Mouse (Mus musculus) effector memory CD4-positive, alpha-beta T cell, adult 5 months (primary cell): Measurements from ENCODE around the gene Gm4312. TPM values are rescaled to one million over a fixed set of nuclear protein-coding genes. Genes with fewer than 3 reads are reported as not detected.

Experiments used
- polyA plus RNA-seq: library from polyadenylated mRNA; unstranded; fragments of 100-300 nt; shearing (Covaris generic); gene quantifications from one replicate; pipeline ENCODE4 v1.2.1, GENCODE M21; 2017

Gene Gm4312
- polyA plus RNA-seq = not detected

GRCm38 (mm10) chr10:100382460-100382859 lies at the start of gene Gm4312:
Gm4312 (minus strand) TSS chr10:100382560.

GRCm38 (mm10) chr10:100361038-100361437 lies 21.3 kb downstream of the Gm4312 start, which contains the start of gene Gm4307:
Gm4307 (plus strand) TSS chr10:100361338.

GRCm38 (mm10) chr10:100350793-100351192 lies 31.6 kb downstream of the Gm4312 start, which contains the start of gene Gm4305:
Gm4305 (plus strand) TSS chr10:100351093.

GRCm38 (mm10) chr10:100345672-100346071 lies 36.7 kb downstream of the Gm4312 start, which contains the start of gene Gm4303:
Gm4303 (plus strand) TSS chr10:100345972.

GRCm38 (mm10) chr10:100340536-100340935 lies 41.8 kb downstream of the Gm4312 start, which contains the start of gene Gm4302:
Gm4302 (plus strand) TSS chr10:100340836.

GRCm38 (mm10) chr10:100335376-100335775 lies 47.0 kb downstream of the Gm4312 start, which contains the start of gene Gm4301:
Gm4301 (plus strand) TSS chr10:100335676.

Other genes starting within 250 kb of the Gm4312 start
- not detected for gene Gm4301, start 46.9 kb downstream of the Gm4312 start, polyA plus RNA-seq
- not detected for gene Gm4302, start 41.7 kb downstream of the Gm4312 start, polyA plus RNA-seq
- not detected for gene Gm4303, start 36.6 kb downstream of the Gm4312 start, polyA plus RNA-seq
- gene Gm4305, start 31.5 kb downstream of the Gm4312 start, polyA plus RNA-seq = not detected
- gene Gm4307, start 21.2 kb downstream of the Gm4312 start, polyA plus RNA-seq = not detected
- gene Tmtc3, start 104.8 kb upstream of the Gm4312 start, polyA plus RNA-seq = 1.3 TPM
- 3.8 TPM for gene Cep290, start 105.0 kb upstream of the Gm4312 start, polyA plus RNA-seq
- 6.5 TPM for gene 4930430F08Rik, start 207.9 kb upstream of the Gm4312 start, polyA plus RNA-seq
- gene 1700017N19Rik, start 207.9 kb upstream of the Gm4312 start, polyA plus RNA-seq = not detected